Mouse (Mus musculus): Measurements from ENCODE around the gene Nmnat3.
A peak's percentile ranks its signal among the peaks of the same experiment; 100 is the strongest.

Gene Nmnat3

DNA sequence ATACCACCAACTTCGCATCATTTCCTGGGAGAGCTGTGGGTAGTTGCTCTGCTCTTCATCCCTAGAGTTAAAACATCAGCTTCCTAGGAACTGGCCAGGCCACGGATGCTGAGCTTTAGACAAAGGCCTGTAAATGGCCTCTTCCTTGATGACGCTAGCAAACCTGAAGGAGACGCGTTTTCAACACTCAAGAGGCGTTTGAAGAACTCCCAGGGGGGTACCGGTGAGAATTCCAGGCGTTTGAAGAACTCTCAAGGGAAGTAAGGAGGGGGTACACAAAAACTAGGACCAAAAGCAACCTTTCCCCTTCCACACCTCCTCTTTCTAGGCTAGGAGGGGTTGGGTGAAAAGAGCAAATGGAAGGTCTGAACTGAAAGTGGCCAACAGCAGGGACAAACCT lies 137.1 kb downstream of the Nmnat3 start:
- DNase-seq: no peak

- peak; percentile 16 for DNase-seq
These were observed 137.5 kb downstream of the Nmnat3 start for GRCm38 (mm10) chr9:98424725-98425210.

DNA sequence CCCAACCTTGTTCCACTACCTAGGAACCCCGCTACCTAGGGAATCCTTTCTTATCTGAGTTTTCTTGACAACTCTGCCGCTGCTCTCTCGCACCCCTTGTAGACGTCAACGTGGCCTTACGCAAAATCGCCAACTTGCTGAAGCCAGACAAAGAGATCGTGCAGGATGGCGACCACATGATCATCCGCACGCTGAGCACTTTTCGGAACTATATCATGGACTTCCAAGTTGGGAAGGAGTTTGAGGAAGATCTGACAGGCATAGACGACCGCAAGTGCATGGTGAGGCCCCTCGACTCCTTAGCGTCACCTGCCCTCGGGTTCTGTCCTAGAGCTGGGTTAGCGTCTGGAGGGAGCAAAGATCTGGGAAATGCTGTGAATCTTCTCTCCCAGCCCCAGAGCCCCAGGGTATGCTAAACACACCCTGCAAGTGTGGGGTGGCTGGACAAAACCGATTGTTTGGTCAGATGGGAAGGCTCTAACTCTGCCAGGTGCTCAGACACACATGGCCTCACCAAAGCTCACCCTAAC lies 138.2 kb downstream of the Nmnat3 start:
- no peak for DNase-seq

GRCm38 (mm10) chr9:98427906-98428517 lies 140.8 kb downstream of the Nmnat3 start:
- DNase-seq: no peak

- no peak for DNase-seq
These were observed 141.5 kb downstream of the Nmnat3 start for GRCm38 (mm10) chr9:98428783-98429182.

- no peak for DNase-seq
These were observed 142.6 kb downstream of the Nmnat3 start for GRCm38 (mm10) chr9:98429806-98430205.

DNA sequence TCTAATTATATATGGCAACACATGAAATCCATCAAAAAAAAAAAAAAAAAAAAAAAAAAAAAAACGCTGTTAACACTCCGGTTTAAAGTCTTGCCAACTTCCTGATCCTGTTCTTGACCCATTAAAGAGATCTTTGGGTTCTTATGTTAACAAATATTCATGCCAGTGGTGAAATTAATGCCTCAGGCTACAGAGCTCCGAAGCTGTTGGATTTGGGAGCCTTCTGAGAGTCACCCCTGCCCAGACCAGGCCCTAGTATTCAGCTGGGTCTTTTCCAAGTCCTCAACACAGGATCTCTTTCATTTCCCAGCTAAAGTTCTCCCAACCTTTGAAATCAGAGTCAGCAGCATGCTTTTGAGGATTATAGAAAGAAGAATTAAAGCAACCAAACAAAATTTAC lies 143.3 kb downstream of the Nmnat3 start:
- DNase-seq: no peak

DNA sequence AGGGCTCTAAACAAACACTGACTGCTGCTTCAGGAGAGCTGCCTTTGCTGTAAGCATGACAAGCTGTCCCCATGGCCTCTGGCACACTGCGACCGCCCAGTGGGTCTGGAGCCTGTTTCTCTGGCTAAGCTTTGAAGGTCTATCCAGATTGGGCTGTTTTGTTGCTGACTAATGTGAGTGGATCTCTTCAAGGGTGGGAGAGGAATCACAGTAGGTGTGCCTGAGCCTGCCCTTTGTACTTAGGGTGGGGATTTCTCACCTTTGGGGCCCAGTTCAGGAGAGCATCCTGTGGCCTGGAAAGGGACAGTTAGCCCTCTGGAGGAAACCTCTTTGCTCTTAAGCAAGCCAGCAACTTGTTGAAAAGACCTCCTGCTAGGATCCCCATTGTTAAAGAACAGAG lies 145.8 kb downstream of the Nmnat3 start:
- DNase-seq: no peak

- DNase-seq: no peak
These were observed 146.8 kb downstream of the Nmnat3 start for GRCm38 (mm10) chr9:98433956-98434588.

DNA sequence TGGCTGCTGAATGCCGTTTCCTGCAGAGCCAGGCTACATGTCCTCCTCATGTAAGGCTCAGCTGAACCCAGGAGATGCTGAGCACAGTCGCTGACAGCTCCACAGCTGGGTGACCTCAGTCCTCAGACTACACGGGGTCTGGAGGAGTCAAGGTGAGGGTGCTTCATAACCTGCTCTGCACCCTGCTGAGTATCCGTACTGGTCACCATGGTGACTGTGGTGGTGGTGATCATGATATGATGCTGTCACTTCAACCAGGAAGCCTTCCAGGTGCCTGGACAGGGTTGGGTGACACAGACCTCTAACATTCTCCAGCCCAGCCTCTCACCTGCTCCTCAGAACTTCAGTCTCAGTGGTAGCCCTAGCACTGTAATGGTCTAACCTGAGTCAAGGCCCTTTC lies 150.6 kb downstream of the Nmnat3 start:
- no peak for DNase-seq

DNA sequence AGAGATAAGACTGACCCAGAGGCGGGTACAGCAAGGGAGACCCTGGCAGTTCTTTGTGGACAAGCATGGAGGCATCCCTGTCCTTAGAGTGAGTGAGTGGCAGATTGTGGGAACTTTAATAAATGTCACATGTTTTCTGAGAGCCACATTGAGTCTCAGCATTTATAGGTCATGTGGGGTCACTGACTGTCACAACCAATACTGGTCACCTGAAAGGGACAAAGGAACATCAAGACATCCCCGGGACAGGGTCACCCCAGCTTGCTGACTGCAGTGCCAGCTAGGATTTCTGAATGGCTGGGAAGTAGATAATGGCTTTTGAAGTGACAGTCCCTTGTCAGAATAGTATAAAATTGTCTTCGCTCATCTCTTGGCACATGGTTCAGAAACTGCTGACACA lies 151.9 kb downstream of the Nmnat3 start:
- no peak for DNase-seq

DNA sequence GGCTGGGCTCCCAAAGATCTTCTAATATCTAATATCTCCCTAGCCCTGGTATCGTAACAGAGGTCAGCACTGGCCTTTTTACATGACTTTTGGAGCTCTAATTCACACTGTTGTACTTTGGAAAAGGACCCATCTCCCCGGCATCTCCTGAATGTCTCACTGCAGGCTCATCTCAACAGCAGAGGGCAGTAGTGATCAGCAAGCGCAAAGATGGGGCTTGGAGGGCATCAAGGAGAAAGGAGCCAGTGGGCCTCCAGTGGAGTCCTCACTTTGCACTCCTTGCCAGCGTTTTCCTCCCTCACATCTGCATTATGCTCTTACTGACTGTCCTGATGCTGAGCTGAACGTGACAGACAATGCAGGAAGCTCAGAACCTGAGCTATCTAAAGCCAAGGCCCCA lies 155.4 kb downstream of the Nmnat3 start:
- peak; percentile 48 for DNase-seq

GRCm38 (mm10) chr9:98445359-98446149 lies 158.3 kb downstream of the Nmnat3 start:
- no peak for DNase-seq

GRCm38 (mm10) chr9:98450976-98451375 lies 163.7 kb downstream of the Nmnat3 start:
- DNase-seq: no peak

DNA sequence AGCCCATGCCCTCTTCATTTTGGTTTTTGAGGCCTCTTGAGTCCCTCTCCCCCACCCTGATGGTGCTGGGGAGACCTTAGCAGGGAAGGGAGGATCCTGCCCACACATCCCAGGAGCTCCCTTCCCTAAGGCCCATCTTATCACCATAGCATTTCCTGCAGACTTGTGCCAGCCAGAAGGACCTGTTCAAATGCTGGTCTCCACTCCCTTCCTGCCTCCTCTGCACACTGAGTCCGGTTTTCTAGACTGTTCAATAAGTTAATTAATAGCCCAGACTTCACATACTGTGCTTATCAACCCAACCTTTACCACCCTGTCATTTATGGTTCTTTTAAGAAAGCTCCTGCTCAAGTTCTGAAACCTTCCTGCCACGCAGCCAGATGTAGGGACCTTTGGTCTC lies 179.5 kb downstream of the Nmnat3 start:
- DNase-seq: no peak

Data from right cerebral cortex, postnatal 14 days (tissue).